Mouse (Mus musculus): Measurements from ENCODE around the gene Nkap. TPM values are rescaled to one million over a fixed set of nuclear protein-coding genes. Genes with fewer than 3 reads are reported as not detected.
"Not testable (repeated sequence)": the region's sequence is repeated elsewhere in the genome, so short reads cannot be mapped to it uniquely, and the experiment has no call there.

Gene Nkap
- polyA plus RNA-seq, 1 experiment from 2014 or later: 11.3 TPM

DNA sequence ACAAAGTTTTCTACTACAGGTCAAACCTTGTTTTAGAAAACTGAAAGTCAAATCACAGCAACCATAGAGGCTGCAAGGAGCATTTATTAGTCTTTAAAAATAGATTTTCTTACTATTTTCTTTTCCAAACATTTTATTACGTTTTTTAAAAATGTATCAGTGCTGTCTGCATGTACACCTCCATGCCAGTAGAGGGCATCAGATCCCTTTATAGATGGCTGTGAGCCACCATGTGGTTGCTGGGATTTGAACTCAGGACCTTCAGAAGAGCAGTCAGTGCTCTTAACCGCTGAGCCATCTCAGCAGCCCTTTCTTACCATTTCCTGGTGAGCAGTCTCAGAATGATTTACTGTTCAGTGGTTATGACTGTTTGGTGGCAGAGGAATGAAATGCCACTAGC lies 22.8 kb upstream of the Nkap start:
- H3K9me3 ChIP-seq (replicated peaks): no peaks in the 10 kb centered on the region
- ATAC-seq (replicated peaks; ENCODE audit: insufficient number of reproducible peaks, insufficient read depth, low FRiP score, low read depth): no peak
- no peaks in the 10 kb centered on the region for H3K4me1 ChIP-seq (replicated peaks)
- H3K36me3 ChIP-seq: peaks cover 5% of the 10 kb centered on the region; the same call in 1 of the 2 replicates
- no peak overlapping the region for H3K27ac ChIP-seq
- 81% methylated on average over 2 of the region's 2 CpGs for WGBS
- no peak overlapping the region for H3K4me3 ChIP-seq
- no peak overlapping the region for H3K9ac ChIP-seq
- H3K4me2 ChIP-seq: no peak overlapping the region
- H3K27me3 ChIP-seq: no peaks in the 10 kb centered on the region

DNA sequence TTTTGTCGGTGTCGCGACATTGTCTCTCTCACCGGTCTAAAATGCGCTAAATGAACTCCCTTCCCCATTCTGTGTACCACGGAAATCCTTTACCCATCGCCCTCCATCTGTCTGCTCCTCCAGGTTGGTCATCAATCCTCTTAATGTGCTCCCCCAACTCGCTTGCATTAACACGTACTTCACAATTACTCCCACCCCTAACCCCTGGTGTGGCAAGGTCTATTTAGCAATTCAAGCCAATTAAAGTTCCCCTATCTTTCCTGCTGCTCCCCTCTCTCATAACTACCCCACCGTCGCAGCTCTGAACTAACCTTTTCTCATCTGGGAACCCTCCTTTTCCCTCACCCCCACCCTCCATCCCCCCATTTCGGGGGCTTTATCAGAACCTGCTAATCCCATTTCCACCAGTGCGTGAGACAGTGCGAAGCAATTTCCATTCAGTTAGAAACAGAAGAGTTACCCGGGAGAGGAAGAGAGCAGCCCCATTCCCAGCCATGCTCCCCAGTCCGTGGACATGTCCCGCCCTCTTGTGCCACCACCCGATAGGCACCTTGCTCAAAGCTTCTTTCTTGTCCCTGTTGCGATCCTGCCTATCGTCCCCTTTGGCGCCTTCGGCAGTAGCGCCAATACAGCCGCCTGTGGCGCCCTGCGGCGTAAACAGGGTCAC lies 16.9 kb upstream of the Nkap start:
- Histone ChIP-seq H3K27ac (peak overlapping the region; percentile 93), H3K9ac (peak overlapping the region; percentile 65), H3K27me3 (no peaks in the 10 kb centered on the region), H3K4me1 (replicated peaks) (no peaks in the 10 kb centered on the region), H3K9me3 (replicated peaks) (no peaks in the 10 kb centered on the region), H3K4me3 (peak overlapping the region; percentile 68), H3K4me2 (peak overlapping the region; percentile 72), H3K36me3 (no peaks in the 10 kb centered on the region; the same call in 1 of the 2 replicates)
- WGBS: 16% methylated on average over 27 of the region's 27 CpGs
- ATAC-seq (replicated peaks; ENCODE audit: insufficient number of reproducible peaks, insufficient read depth, low FRiP score, low read depth): peak; percentile 75

DNA sequence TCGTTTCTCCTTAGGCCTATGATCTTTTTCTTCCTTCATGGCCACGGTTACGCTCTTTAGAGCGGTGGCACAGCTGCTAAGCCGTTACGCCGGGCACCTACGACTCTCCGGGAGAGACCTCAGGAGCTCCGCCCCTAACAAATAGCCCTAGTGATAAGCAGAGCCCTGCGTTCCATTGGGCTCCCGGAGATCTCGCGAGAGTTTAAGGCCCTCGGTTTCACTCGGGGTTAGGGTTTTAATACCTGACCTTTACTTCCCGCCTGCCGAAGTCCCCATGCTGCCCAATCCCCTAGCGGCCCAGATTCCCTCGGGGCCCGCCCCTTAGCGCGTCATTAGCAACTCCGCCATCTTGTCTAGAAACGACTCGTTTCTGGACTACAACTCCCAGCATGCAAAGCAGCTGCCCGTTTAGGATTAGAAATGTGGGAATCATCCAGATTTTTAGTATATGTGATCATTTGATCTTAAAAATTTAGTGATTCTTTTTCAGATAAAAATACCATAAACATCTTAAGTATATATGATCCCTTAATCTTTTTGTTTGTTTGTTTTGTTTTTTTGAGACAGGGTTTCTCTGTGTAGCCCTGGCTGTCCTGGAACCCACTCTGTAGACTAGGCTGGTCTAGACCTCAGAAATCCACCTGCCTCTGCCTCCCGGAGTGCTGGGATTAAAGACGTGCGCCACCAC lies 16.3 kb upstream of the Nkap start, which contains the start of gene Upf3b:
Gene Upf3b, minus strand, starts transcription at position 130 of the 688 bp plus-strand sequence.
- peak within 1 kb of the TSS; percentile 93 for H3K27ac ChIP-seq
- no peaks in the 10 kb centered on the region for H3K4me1 ChIP-seq (replicated peaks)
- no peaks in the 10 kb centered on the region for H3K27me3 ChIP-seq
- peak within 1 kb of the TSS; percentile 72 for H3K4me2 ChIP-seq
- peak; percentile 97 for ATAC-seq (replicated peaks; ENCODE audit: insufficient number of reproducible peaks, insufficient read depth, low FRiP score, low read depth)
- no peaks in the 10 kb centered on the region; the same call in 1 of the 2 replicates for H3K36me3 ChIP-seq
- H3K4me3 ChIP-seq: peak within 1 kb of the TSS; percentile 68
- 8% methylated on average over 30 of the region's 30 CpGs for WGBS
- H3K9ac ChIP-seq: peak within 1 kb of the TSS; percentile 65
- no peaks in the 10 kb centered on the region for H3K9me3 ChIP-seq (replicated peaks)

DNA sequence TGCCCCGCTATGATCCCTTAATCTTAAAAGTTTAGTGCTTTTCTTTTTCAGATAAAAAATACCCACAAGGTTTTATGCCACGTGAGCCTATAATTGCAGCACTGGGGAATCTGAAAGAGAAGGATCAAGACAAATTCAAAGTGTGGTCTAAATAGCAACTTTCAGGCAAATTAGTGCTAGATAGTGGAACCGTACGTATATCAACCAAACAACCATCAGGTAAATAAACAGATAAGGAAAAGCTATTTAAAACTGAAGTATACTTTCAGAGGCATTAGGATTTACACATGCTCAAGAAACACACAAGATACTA lies 15.8 kb upstream of the Nkap start:
- Histone ChIP-seq H3K4me3 (peak overlapping the region; percentile 68; the same call in 1 of the 2 replicates), H3K36me3 (no peaks in the 10 kb centered on the region; the same call in 1 of the 2 replicates), H3K4me2 (peak overlapping the region; percentile 39), H3K4me1 (replicated peaks) (no peaks in the 10 kb centered on the region), H3K27me3 (no peaks in the 10 kb centered on the region), H3K9me3 (replicated peaks) (no peaks in the 10 kb centered on the region), H3K27ac (no peak overlapping the region), H3K9ac (no peak overlapping the region)
- 74% methylated on average over 4 of the region's 4 CpGs for WGBS
- no peak for ATAC-seq (replicated peaks; ENCODE audit: insufficient number of reproducible peaks, insufficient read depth, low FRiP score, low read depth)

DNA sequence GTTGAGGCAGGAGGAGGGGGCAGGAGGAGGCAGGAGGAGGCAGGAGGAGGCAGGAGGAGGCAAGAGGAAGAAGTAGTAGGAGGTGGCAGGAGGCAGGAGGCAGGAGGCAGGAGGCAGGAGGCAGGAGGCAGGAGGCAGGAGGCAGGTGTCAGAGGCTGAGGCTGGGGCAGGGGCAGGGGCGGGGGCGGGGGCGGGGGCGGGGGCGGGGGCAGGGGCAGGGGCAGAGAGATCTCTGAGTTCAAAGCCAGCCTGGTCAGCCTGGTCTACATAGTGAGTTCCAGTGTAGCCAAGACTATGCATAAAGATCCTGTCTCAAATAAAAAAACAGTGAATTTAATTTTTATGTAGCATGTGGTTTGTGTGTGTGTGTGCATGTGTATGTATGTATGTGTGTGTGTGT lies 9.5 kb upstream of the Nkap start:
- no peak overlapping the region for H3K27ac ChIP-seq
- H3K4me1 ChIP-seq (replicated peaks): no peaks in the 10 kb centered on the region
- H3K4me3 ChIP-seq: no peak overlapping the region
- ATAC-seq (replicated peaks; ENCODE audit: insufficient number of reproducible peaks, insufficient read depth, low FRiP score, low read depth): 0 out of 2 replicates have a peak, but pooled peaks have one; percentile 60
- H3K36me3 ChIP-seq: no peaks in the 10 kb centered on the region
- 0 out of 2 replicates have a peak, but pooled peaks cover 5% of the 10 kb centered on the region for H3K27me3 ChIP-seq
- no peaks in the 10 kb centered on the region for H3K9me3 ChIP-seq (replicated peaks)
- no peak overlapping the region for H3K4me2 ChIP-seq
- no peak overlapping the region for H3K9ac ChIP-seq
- WGBS: no CpG with 5 or more reads among the region's 5 CpGs

DNA sequence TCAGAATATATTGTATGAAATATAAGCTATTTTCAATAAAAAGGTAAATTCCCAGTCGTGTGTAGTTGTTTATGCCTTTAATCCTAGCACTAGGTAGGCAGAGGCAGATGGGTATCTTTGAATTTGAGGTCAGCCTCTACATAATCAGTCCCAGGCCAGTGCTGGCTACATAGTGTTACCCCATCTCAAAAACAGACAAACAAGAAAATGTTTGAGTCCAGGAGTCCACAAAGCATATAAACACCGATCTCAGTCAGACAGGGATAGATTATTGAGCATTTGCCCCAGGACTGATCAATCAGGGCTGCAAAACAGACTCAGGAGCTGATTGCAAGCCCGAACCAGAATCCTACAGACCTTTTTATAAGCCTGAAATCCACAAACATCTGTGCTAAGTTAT lies 7.0 kb upstream of the Nkap start:
- H3K27me3 ChIP-seq: 0 out of 2 replicates have a peak, but pooled peaks cover 5% of the 10 kb centered on the region
- no peak for ATAC-seq (replicated peaks; ENCODE audit: insufficient number of reproducible peaks, insufficient read depth, low FRiP score, low read depth)
- no peak overlapping the region for H3K9ac ChIP-seq
- no peaks in the 10 kb centered on the region for H3K9me3 ChIP-seq (replicated peaks)
- H3K4me3 ChIP-seq: no peak overlapping the region
- no peak overlapping the region for H3K4me2 ChIP-seq
- no peaks in the 10 kb centered on the region for H3K4me1 ChIP-seq (replicated peaks)
- no peaks in the 10 kb centered on the region for H3K36me3 ChIP-seq
- WGBS: 46% methylated on average over 3 of the region's 3 CpGs
- H3K27ac ChIP-seq: no peak overlapping the region

DNA sequence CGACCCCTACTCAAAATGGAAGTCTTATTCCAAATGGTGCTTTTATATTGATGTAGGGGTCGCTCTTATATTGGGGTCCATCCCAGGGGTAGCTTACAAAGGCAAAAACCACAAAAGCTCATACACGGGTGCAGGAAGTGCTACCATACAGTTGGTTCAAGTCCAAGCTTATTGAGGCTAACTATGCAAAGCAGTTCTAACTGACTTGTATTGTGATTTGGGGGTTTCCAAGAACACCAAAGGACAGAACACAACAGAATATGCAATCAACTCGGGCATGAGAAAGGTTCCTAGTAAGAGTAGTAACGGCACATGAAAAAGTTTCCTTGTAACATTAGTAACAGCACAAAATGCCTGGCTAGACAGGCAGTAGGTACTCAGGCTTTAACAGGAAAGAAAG lies 6.4 kb upstream of the Nkap start:
- no peak overlapping the region for H3K4me3 ChIP-seq
- H3K27me3 ChIP-seq: 0 out of 2 replicates have a peak, but pooled peaks cover 5% of the 10 kb centered on the region
- no peaks in the 10 kb centered on the region for H3K9me3 ChIP-seq (replicated peaks)
- WGBS: 60% methylated on average over 5 of the region's 5 CpGs
- no peak overlapping the region for H3K4me2 ChIP-seq
- ATAC-seq (replicated peaks; ENCODE audit: insufficient number of reproducible peaks, insufficient read depth, low FRiP score, low read depth): no peak
- H3K36me3 ChIP-seq: no peaks in the 10 kb centered on the region
- no peaks in the 10 kb centered on the region for H3K4me1 ChIP-seq (replicated peaks)
- no peak overlapping the region for H3K27ac ChIP-seq
- no peak overlapping the region for H3K9ac ChIP-seq

DNA sequence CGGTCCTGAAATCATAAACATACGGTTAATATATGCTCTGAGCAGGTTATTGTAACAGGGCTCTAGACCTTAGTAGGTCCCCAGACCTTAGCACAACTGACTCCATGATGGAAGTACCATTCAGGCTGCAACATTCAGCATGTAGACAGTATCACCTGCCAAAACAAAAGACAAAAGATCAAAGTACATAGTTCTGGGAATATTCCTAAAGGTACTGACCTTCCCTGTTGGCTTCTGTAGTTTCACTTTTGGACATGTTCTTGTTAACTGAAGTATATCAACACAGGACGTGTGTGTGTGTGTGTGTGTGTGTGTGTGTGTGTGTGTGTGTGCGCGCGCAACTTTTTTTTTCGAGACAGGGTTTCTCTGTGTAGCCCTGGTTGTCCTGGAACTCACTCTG lies 1.1 kb upstream of the Nkap start:
- Histone ChIP-seq H3K36me3 (no peaks in the 10 kb centered on the region), H3K9me3 (replicated peaks) (no peaks in the 10 kb centered on the region), H3K4me3 (no peak overlapping the region), H3K27ac (no peak overlapping the region), H3K9ac (no peak overlapping the region), H3K27me3 (no peaks in the 10 kb centered on the region), H3K4me2 (no peak overlapping the region), H3K4me1 (replicated peaks) (peaks cover 4% of the 10 kb centered on the region; the same call in 1 of the 2 replicates)
- WGBS: 88% methylated on average over 7 of the region's 7 CpGs
- ATAC-seq (replicated peaks; ENCODE audit: insufficient number of reproducible peaks, insufficient read depth, low FRiP score, low read depth): no peak

DNA sequence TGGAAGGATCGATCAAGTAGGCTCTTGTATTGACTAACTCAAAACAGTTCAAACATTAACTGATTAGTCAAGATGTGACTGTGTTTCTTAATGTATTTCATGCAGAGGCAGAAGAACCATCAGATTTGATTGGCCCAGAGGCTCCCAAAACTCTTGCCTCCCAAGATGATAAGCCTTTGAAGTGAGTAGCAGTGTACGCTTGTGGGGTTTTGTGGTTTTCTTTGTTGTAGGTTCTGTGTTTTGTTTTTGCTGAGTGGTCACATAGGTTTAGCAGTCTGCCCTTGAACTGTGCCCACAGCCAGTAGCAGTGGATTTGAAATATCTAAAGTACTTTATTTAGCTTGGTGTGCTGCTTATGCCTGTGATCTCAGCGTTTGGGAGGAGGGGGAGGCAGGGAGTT lies 15.1 kb downstream of the Nkap start:
- no peak for ATAC-seq (replicated peaks; ENCODE audit: insufficient number of reproducible peaks, insufficient read depth, low FRiP score, low read depth)
- H3K9ac ChIP-seq: no peak overlapping the region
- no peaks in the 10 kb centered on the region for H3K9me3 ChIP-seq (replicated peaks)
- no peaks in the 10 kb centered on the region for H3K4me1 ChIP-seq (replicated peaks)
- H3K4me3 ChIP-seq: no peak overlapping the region
- no peaks in the 10 kb centered on the region for H3K27me3 ChIP-seq
- no peak overlapping the region for H3K27ac ChIP-seq
- peaks cover 16% of the 10 kb centered on the region for H3K36me3 ChIP-seq
- no peak overlapping the region for H3K4me2 ChIP-seq
- WGBS: 76% methylated on average over 3 of the region's 3 CpGs

DNA sequence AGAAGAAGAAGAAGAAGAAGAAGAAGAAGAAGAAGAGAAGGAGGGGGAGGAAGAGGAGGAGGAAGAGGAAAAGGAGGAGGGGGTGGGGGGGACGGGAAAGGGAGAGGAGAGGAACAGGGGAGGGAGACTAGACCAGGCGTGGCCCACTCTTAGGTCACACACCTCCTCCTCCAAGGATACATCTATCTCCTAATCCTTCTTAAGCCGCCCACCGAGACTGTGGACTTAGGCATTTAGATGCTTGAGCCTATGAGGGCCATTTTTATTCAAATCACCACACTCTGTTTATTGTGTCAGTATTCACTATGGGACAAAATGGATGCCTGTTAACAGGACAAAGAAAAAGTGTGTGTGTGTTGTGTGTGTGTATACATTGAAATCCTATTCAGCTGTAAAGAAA lies 17.9 kb downstream of the Nkap start:
- peaks cover 11% of the 10 kb centered on the region for H3K36me3 ChIP-seq
- 70% methylated on average over 2 of the region's 4 CpGs for WGBS
- not testable (repeated sequence) for ATAC-seq (replicated peaks; ENCODE audit: insufficient number of reproducible peaks, insufficient read depth, low FRiP score, low read depth)

DNA sequence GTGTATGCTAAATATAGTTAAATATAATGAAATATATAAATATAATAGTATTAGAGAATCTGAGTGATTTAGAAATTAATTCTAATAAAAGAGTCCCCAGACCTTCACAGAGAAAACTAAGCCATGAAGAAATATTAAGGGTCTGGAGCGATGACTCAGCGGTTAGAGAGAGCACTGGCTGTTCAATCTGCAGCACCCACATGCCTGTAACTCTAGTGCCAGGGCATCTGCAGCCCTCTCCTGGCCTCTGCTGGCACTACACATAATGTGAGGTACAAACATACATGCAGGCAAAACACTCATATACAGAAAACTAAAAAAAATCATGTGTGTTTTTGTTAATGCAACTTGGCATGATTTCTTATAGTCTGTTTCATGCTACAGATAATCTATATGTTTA lies 18.4 kb downstream of the Nkap start:
- no peaks in the 10 kb centered on the region for H3K27me3 ChIP-seq
- no peak overlapping the region for H3K4me2 ChIP-seq
- ATAC-seq (replicated peaks; ENCODE audit: insufficient number of reproducible peaks, insufficient read depth, low FRiP score, low read depth): no peak
- 98% methylated on average over 2 of the region's 2 CpGs for WGBS
- H3K36me3 ChIP-seq: peaks cover 11% of the 10 kb centered on the region
- H3K4me1 ChIP-seq (replicated peaks): no peaks in the 10 kb centered on the region
- H3K9me3 ChIP-seq (replicated peaks): no peaks in the 10 kb centered on the region
- H3K27ac ChIP-seq: no peak overlapping the region
- no peak overlapping the region for H3K4me3 ChIP-seq
- H3K9ac ChIP-seq: no peak overlapping the region

More for the DNA sequence above, 17.9 kb downstream of the Nkap start:
- H3K4me3 ChIP-seq; H3K4me1 ChIP-seq (replicated peaks); H3K9me3 ChIP-seq (replicated peaks); H3K4me2 ChIP-seq; H3K27ac ChIP-seq; H3K27me3 ChIP-seq; H3K9ac ChIP-seq: not testable (repeated sequence)

DNA sequence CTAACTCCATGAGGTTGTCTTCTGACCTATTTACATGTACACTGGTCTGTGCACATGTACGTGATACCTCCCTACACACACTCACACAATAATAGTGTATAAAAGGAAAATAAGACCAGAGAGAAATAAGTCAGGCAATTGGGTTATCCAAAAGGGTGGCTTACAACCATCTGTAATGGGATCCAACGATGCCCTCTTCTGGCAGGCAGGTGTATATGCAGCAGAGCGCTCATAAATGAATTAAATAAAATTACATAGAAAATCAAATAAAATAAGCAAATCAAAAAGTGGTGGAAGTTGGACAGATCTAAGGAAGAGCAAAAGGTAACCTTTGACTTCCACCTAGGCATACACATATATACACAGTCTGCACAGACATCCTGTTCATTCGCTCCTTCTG lies 31.2 kb downstream of the Nkap start:
- no peaks in the 10 kb centered on the region for H3K4me1 ChIP-seq (replicated peaks)
- H3K4me2 ChIP-seq: no peak overlapping the region
- H3K9me3 ChIP-seq (replicated peaks): no peaks in the 10 kb centered on the region
- H3K9ac ChIP-seq: no peak overlapping the region
- no peaks in the 10 kb centered on the region for H3K27me3 ChIP-seq
- ATAC-seq (replicated peaks; ENCODE audit: insufficient number of reproducible peaks, insufficient read depth, low FRiP score, low read depth): no peak
- H3K36me3 ChIP-seq: no peaks in the 10 kb centered on the region
- WGBS: 53% methylated on average over 4 of the region's 4 CpGs
- no peak overlapping the region for H3K4me3 ChIP-seq
- H3K27ac ChIP-seq: no peak overlapping the region
